ENCODE assay signal across 11 mouse cellular contexts in the genomic region with DNA sequence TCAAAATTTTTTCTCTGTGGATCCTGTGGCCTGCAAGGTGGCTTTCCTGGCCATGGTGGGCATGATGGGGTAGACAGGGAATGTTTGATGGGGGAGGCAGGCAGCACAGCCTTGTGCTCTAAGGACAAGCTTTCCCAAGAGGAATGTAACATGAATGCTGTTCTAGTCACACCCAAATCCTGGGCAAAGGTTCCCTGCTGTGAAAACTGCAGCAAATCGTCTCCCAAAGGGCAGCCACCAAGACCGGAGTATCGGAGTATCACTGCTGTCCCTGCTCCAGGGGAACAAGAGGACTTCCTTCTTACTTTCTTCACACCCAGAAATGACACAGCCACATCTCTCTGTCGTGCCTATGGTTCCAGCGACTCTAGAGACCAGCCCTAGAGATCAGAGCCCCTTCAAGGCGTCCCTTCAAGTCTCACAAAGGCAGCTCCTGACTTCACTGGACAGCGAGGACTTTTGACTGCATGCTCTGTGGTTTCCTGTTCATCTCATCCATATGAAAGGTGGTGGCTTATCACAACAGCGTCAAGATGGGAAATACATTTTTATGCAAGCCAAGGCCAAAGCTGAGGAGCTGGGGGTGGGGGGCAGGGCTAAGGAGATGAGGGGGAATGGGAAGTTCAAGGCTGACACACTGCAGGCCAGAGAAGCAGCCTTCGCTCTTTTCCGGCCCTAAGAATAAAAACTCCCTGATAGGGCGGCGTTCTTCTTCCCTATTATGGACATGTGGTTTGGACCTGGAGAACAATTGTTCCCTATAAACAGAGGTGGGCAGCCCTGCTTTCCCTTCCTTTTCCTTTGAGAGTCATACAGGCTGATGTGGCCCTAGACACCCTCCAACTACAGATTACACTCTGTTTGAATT. TPM values are rescaled to one million over a fixed set of nuclear protein-coding genes. Genes with fewer than 3 reads are reported as not detected.
DNase-seq lines count a peak whose midpoint lies in the region; ATAC-seq and TF ChIP-seq lines count a peak whose summit lies in the region.
"Had no signal": no experiment of that assay in that cellular context is flagged by ENCODE, and none has a peak within 500 bp of the region (broad histone marks: within the 10 kb centered on the region; RNA-seq: fewer than 3 reads in every experiment).

No protein-coding gene starts in this region.

- no peak for TF ChIP-seq CTCF in liver, adult 2 months (IDR thresholded peaks at IDR 0.05; ENCODE audit: low read depth, low read length)
- no peak for TF ChIP-seq CTCF in cerebellum, adult 2 months (IDR thresholded peaks at IDR 0.05; ENCODE audit: borderline replicate concordance, insufficient read depth, low read depth, low read length)

- no peak for TF ChIP-seq POLR2A in liver, adult 2 months (IDR thresholded peaks at IDR 0.05; ENCODE audit: extremely low read depth, insufficient read depth, low read length)
- no peak for TF ChIP-seq POLR2A in cerebellum, adult 2 months (IDR thresholded peaks at IDR 0.05; ENCODE audit: borderline replicate concordance, insufficient read depth, low read length)

- H3K36me3 ChIP-seq in heart, embryonic 14.5 days (ENCODE audit: control insufficient read depth, insufficient read depth, low read length) = no peaks in the 10 kb centered on the region
- H3K36me3 ChIP-seq in liver, adult 2 months (ENCODE audit: control insufficient read depth, insufficient read depth, low read length) = no peaks in the 10 kb centered on the region
- H3K36me3 ChIP-seq: hindbrain, embryonic 15.5 days had no signal

- H3K79me2 ChIP-seq in liver, adult 2 months (ENCODE audit: control insufficient read depth, insufficient read depth, low read length) = no peaks in the 10 kb centered on the region

- peak overlapping the region; percentile 54 to 57; a peak in 2 of 4 replicates for H3K27ac ChIP-seq in heart, embryonic 14.5 days (replicated peaks in 1 of 2; ENCODE audit: control insufficient read depth in 1 of 2, insufficient read depth in 1 of 2, low read depth in 2 of 2, low read length in 2 of 2)
- peak overlapping the region; percentile 54; the same call in 1 of the 2 replicates for H3K27ac ChIP-seq in liver, adult 2 months (replicated peaks; ENCODE audit: insufficient read depth, low read depth, low read length)
- H3K27ac ChIP-seq in cerebellum, adult 2 months (ENCODE audit: insufficient read depth, low read length) = no peak overlapping the region
- H3K27ac ChIP-seq: hindbrain, embryonic 15.5 days had no signal

- peaks cover 10 to 14% of the 10 kb centered on the region in 2 experiments; a peak in 3 of 4 replicates for H3K4me1 ChIP-seq in heart, embryonic 14.5 days (ENCODE audit: control insufficient read depth in 2 of 2, insufficient read depth in 2 of 2, low read length in 2 of 2)
- H3K4me1 ChIP-seq in liver, adult 2 months (ENCODE audit: control insufficient read depth, insufficient read depth, low read length) = peaks cover 4% of the 10 kb centered on the region
- H3K4me1 ChIP-seq in cerebellum, adult 2 months (ENCODE audit: control insufficient read depth, insufficient read depth, low read length) = no peaks in the 10 kb centered on the region

- peak; percentile 64 for DNase-seq in kidney, adult 9 months
- no peak for DNase-seq in kidney, adult 18-20 months
- DNase-seq in liver, adult 2 months (ENCODE audit: extremely low read depth, low read depth, low spot score) = peak; percentile 32
- DNase-seq in skeletal muscle tissue, adult 2 months (ENCODE audit: low read depth, low spot score) = peak; percentile 33
- DNase-seq in cerebellum, adult 2 months = no peak
- no peak for DNase-seq in layer of hippocampus, postnatal 36 days
- no peak for DNase-seq in spleen, postnatal 36 days (ENCODE audit: low spot score in 2 of 2)
- DNase-seq: cerebellum, adult 9-11 months had no signal

- H3K4me3 ChIP-seq in heart, embryonic 14.5 days (ENCODE audit: control insufficient read depth in 1 of 2, insufficient read depth in 1 of 2, low read depth in 1 of 2, low read length in 2 of 2) = no peak overlapping the region
- H3K4me3 ChIP-seq in liver, adult 2 months (ENCODE audit: insufficient read depth, low read depth, low read length) = no peak overlapping the region
- no peak overlapping the region for H3K4me3 ChIP-seq in cerebellum, adult 2 months (replicated peaks; ENCODE audit: insufficient read depth, low read depth, low read length)
- H3K4me3 ChIP-seq: hindbrain, embryonic 15.5 days had no signal

- H3K9ac ChIP-seq in heart, embryonic 14.5 days (ENCODE audit: low read length) = no peak overlapping the region
- H3K9ac ChIP-seq in liver, adult 2 months (ENCODE audit: low read depth, low read length) = no peak overlapping the region
- H3K9ac ChIP-seq: hindbrain, embryonic 15.5 days had no signal

- no peak overlapping the region for H3K4me2 ChIP-seq in heart, embryonic 14.5 days (ENCODE audit: low read length)
- H3K4me2 ChIP-seq: hindbrain, embryonic 15.5 days; midbrain, embryonic 11.5 days had no signal

- peak; percentile 47; the same call in 1 of the 2 replicates for ATAC-seq in heart, embryonic 14.5 days (ENCODE audit: insufficient number of reproducible peaks, insufficient read depth, low FRiP score, low read depth)

- 45% methylated on average over 12 of the region's 12 CpGs for WGBS in heart, embryonic 14.5 days
- 70% methylated on average over 12 of the region's 12 CpGs for WGBS in liver, adult 2 months
- WGBS in cerebellum, adult 2 months = 71% methylated on average over 12 of the region's 12 CpGs

- no peaks in the 10 kb centered on the region for H3K27me3 ChIP-seq in heart, embryonic 14.5 days (ENCODE audit: control insufficient read depth, insufficient read depth, low read length)
- H3K27me3 ChIP-seq in liver, adult 2 months (ENCODE audit: control insufficient read depth, insufficient read depth, low read length) = no peaks in the 10 kb centered on the region
- H3K27me3 ChIP-seq in cerebellum, adult 2 months (ENCODE audit: control insufficient read depth, insufficient read depth, low read length) = no peaks in the 10 kb centered on the region
- H3K27me3 ChIP-seq: hindbrain, embryonic 15.5 days had no signal

- H3K9me3 ChIP-seq in heart, embryonic 14.5 days (ENCODE audit: control insufficient read depth, low read length) = no peaks in the 10 kb centered on the region
- H3K9me3 ChIP-seq: hindbrain, embryonic 15.5 days had no signal

RNA-seq across cellular contexts. Expression of gene Itpkb, which starts 27.8 kb away (rescaled TPM):
- 5.5 and 5.6 TPM in 2 replicates for polyA plus RNA-seq in heart, embryonic 14.5 days (2014; fragmentation: Nextera tagmentation; extraction: Ambion mirVana)
- 3.7 and 6.0 TPM in 2 replicates for total RNA-seq in liver, adult 2 months (2014; rRNA removed)
- polyA plus RNA-seq in liver, adult 2 months (2012; rRNA removed) = 2.2 and 2.7 TPM in 2 replicates
- polyA plus RNA-seq in cerebellum, adult 2 months (2012; rRNA removed) = 31.8 and 34.1 TPM in 2 replicates
- 10 to 100 TPM; 24.2 to 25.2 TPM for total RNA-seq in layer of hippocampus, postnatal 36 days (2021)

RNA-seq across cellular contexts. Expression of gene Psen2, which starts 39.2 kb away (rescaled TPM):
- 14.7 and 15.6 TPM in 2 replicates for polyA plus RNA-seq in heart, embryonic 14.5 days (2014; fragmentation: Nextera tagmentation; extraction: Ambion mirVana)
- total RNA-seq in liver, adult 2 months (2014; rRNA removed) = 247 and 256 TPM in 2 replicates
- 711 and 783 TPM in 2 replicates for polyA plus RNA-seq in liver, adult 2 months (2012; rRNA removed)
- polyA plus RNA-seq in cerebellum, adult 2 months (2012; rRNA removed) = 46.6 and 53.2 TPM in 2 replicates
- total RNA-seq in layer of hippocampus, postnatal 36 days (2021) = 10 to 100 TPM; 18.8 to 21.0 TPM

Comparison
In these comparisons a context has a peak if more than half of its experiments do, and no peak if none do; other contexts are left out.
1. DNase-seq: peak in kidney, adult 9 months (single experiment), liver, adult 2 months (single experiment) and skeletal muscle tissue, adult 2 months (single experiment); none in kidney, adult 18-20 months (single experiment), cerebellum, adult 2 months (0 of 2), layer of hippocampus, postnatal 36 days (0 of 2) and spleen, postnatal 36 days (0 of 2).
2. RNA of gene Psen2, which starts 39.2 kb away (polyA plus RNA-seq): 711 to 783 TPM in liver, adult 2 months; 46.6 to 53.2 TPM in cerebellum, adult 2 months and 14.7 to 15.6 TPM in heart, embryonic 14.5 days; every median in the first group is over 10 times any median in the second.